Mouse (Mus musculus): Measurements from ENCODE around the gene Camk1. TPM values are rescaled to one million over a fixed set of nuclear protein-coding genes. Genes with fewer than 3 reads are reported as not detected.

The Camk1 gene
- total and polyA plus RNA-seq, 3 experiments, result 63.0 to 74.8 (median 68.2) TPM

DNA sequence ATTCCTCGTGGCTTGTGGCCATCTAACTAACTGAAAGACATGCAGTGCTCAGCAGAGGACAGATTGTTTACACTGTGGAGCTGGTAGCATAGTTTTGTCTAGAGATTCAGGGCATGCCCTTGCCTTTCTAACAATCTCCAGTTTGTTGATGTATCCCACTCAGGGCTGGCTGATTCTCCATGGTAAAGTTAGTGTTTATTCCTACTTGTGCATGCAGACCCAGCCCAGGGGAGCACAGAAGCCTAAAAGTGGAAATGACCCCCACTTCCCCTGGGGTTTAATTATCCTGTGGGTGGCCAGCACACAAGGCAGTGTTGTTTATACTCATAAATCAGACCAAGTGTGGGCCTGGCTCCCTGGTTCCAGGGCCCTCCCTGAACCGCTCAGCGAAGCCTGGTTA is 42.2 kb upstream of the Camk1 start:
- H3K4me1 ChIP-seq (ENCODE audit: control insufficient read depth, insufficient read depth, low read length), result no peaks in the 10 kb centered on the region
- no peak overlapping the region for H3K27ac ChIP-seq
- peaks cover 3% of the 10 kb centered on the region; the same call in 1 of the 2 replicates for H3K36me3 ChIP-seq (ENCODE audit: control insufficient read depth, insufficient read depth, low read length)
- no peak overlapping the region for H3K4me3 ChIP-seq
- intact Hi-C loops (cut with DNase I), result no loop called here
- no peaks in the 10 kb centered on the region for H3K27me3 ChIP-seq (ENCODE audit: control insufficient read depth, insufficient read depth, low read length)
- H3K79me2 ChIP-seq (replicated peaks; ENCODE audit: control insufficient read depth, insufficient read depth, low read length), result no peaks in the 10 kb centered on the region
- no peak for TF ChIP-seq CTCF (IDR thresholded peaks at IDR 0.05)
- TF ChIP-seq POLR2A (IDR thresholded peaks at IDR 0.05; ENCODE audit: insufficient read depth, low read depth, low read length), result no peak
- TF ChIP-seq EP300 (IDR thresholded peaks at IDR 0.05; ENCODE audit: insufficient read depth, low read depth, low read length), result no peak
- DNase-seq, result no peak
- 74% methylated on average over 3 of the region's 3 CpGs for WGBS
- no peak overlapping the region for H3K9ac ChIP-seq (ENCODE audit: low read depth, low read length)

DNA sequence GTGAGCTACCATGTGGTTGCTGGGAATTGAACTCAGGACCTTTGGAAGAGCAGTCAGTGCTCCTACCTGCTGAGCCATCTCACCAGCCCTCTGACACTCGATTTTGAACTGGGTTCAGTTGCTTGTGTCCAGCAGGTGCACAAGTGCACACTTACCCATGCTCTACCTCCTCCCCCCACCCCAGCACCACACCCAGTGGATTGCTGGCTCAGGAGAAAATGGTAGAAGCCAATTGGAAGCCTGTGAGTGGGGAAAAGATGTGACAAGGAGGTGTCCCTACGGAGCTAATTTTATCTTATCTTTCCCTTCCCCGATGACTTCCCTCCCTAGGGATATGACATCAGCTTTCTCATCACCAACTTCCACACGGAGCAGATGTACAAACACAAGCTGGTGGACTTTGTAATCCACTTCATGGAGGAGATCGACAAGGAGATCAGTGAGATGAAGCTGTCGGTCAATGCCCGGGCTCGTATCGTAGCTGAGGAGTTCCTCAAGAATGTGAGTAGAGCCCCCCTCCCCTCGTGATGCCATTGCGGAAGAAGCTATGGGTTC is 41.5 kb upstream of the Camk1 start:
- H3K9ac ChIP-seq (ENCODE audit: low read depth, low read length), result no peak overlapping the region
- no peak overlapping the region for H3K4me3 ChIP-seq
- no peak for TF ChIP-seq POLR2A (IDR thresholded peaks at IDR 0.05; ENCODE audit: insufficient read depth, low read depth, low read length)
- TF ChIP-seq EP300 (IDR thresholded peaks at IDR 0.05; ENCODE audit: insufficient read depth, low read depth, low read length), result no peak
- TF ChIP-seq CTCF (IDR thresholded peaks at IDR 0.05), result no peak
- no peak for DNase-seq
- H3K36me3 ChIP-seq (ENCODE audit: control insufficient read depth, insufficient read depth, low read length), result peaks cover 3% of the 10 kb centered on the region; the same call in 1 of the 2 replicates
- 40% methylated on average over 11 of the region's 11 CpGs for WGBS
- H3K27me3 ChIP-seq (ENCODE audit: control insufficient read depth, insufficient read depth, low read length), result no peaks in the 10 kb centered on the region
- intact Hi-C loops (cut with DNase I), result no loop called here
- peaks cover under 1% of the 10 kb centered on the region; the same call in 1 of the 2 replicates for H3K4me1 ChIP-seq (ENCODE audit: control insufficient read depth, insufficient read depth, low read length)
- peaks cover 3% of the 10 kb centered on the region; the same call in 1 of the 2 replicates for H3K79me2 ChIP-seq (replicated peaks; ENCODE audit: control insufficient read depth, insufficient read depth, low read length)
- H3K27ac ChIP-seq, result no peak overlapping the region

DNA sequence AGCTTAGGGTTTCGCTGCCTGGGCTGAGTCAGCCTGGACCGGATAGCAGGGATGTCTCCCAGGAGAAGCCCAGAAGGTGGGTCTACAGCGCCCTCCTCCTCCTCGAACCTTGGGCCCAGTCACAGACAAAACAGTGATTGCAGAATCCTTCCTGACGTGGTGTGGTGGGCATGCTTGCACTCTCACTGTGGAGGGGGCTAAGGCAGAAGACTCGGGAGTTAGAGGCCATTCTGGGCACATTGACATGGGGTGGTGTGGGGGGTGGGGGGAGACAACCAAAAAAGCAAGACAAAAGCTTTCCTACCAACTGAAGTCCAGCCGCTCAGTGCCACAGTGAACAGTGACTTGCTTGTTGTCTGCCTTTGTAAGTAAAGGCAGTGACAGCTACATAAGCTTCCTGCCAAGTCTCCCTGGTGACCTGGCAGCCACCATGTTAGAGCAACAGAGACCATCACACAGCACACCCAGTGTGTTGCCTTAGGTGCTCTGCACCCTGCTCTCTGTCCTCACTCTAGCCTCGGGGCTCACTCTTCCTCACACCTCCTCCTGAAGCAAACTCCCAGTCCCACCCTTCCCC is 40.7 kb upstream of the Camk1 start:
- intact Hi-C loops (cut with DNase I), result no loop called here

DNA sequence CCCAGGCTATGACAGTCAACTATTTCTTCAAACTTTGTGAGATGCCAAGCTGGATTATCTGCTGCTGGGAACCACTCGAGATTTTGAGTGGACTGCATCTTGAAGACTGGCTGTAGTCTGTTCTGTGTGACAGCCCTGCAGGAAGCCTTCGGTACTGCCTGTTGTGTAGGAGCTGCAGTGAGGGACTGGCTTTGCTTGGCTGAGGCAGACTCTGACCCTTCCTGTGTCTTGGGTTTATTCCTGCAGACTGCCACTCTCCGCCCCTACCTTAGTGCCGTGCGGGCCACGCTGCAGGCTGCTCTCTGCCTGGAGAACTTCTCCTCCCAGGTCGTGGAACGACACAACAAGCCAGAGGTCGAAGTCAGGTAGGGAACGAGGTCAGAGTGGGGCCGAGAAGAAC is 36.7 kb upstream of the Camk1 start:
- Histone ChIP-seq H3K4me3 (no peak overlapping the region), H3K36me3 (ENCODE audit: control insufficient read depth, insufficient read depth, low read length) (peaks cover 3% of the 10 kb centered on the region; the same call in 1 of the 2 replicates), H3K27ac (no peak overlapping the region), H3K9ac (ENCODE audit: low read depth, low read length) (no peak overlapping the region), H3K4me1 (ENCODE audit: control insufficient read depth, insufficient read depth, low read length) (peaks cover 6% of the 10 kb centered on the region), H3K79me2 (replicated peaks; ENCODE audit: control insufficient read depth, insufficient read depth, low read length) (peaks cover 13% of the 10 kb centered on the region), H3K27me3 (ENCODE audit: control insufficient read depth, insufficient read depth, low read length) (no peaks in the 10 kb centered on the region)
- intact Hi-C loops (cut with DNase I), result no loop called here
- no peak for TF ChIP-seq EP300 (IDR thresholded peaks at IDR 0.05; ENCODE audit: insufficient read depth, low read depth, low read length)
- TF ChIP-seq POLR2A (IDR thresholded peaks at IDR 0.05; ENCODE audit: insufficient read depth, low read depth, low read length), result no peak
- TF ChIP-seq CTCF (IDR thresholded peaks at IDR 0.05), result 0 out of 2 replicates have a peak, but pooled peaks have one; percentile 13
- WGBS, result 87% methylated on average over 11 of the region's 11 CpGs
- no peak for DNase-seq

More for the DNA sequence above, 40.7 kb upstream of the Camk1 start:
- DNase-seq, result no peak
- Histone ChIP-seq H3K36me3 (ENCODE audit: control insufficient read depth, insufficient read depth, low read length) (peaks cover 3% of the 10 kb centered on the region; the same call in 1 of the 2 replicates), H3K4me1 (ENCODE audit: control insufficient read depth, insufficient read depth, low read length) (peaks cover 3% of the 10 kb centered on the region; the same call in 1 of the 2 replicates), H3K27ac (no peak overlapping the region), H3K79me2 (replicated peaks; ENCODE audit: control insufficient read depth, insufficient read depth, low read length) (peaks cover 6% of the 10 kb centered on the region; the same call in 1 of the 2 replicates), H3K4me3 (no peak overlapping the region), H3K9ac (ENCODE audit: low read depth, low read length) (no peak overlapping the region), H3K27me3 (ENCODE audit: control insufficient read depth, insufficient read depth, low read length) (no peaks in the 10 kb centered on the region)
- 87% methylated on average over 8 of the region's 8 CpGs for WGBS
- TF ChIP-seq EP300 (IDR thresholded peaks at IDR 0.05; ENCODE audit: insufficient read depth, low read depth, low read length) (no peak), CTCF (IDR thresholded peaks at IDR 0.05) (no peak), POLR2A (IDR thresholded peaks at IDR 0.05; ENCODE audit: insufficient read depth, low read depth, low read length) (no peak)

DNA sequence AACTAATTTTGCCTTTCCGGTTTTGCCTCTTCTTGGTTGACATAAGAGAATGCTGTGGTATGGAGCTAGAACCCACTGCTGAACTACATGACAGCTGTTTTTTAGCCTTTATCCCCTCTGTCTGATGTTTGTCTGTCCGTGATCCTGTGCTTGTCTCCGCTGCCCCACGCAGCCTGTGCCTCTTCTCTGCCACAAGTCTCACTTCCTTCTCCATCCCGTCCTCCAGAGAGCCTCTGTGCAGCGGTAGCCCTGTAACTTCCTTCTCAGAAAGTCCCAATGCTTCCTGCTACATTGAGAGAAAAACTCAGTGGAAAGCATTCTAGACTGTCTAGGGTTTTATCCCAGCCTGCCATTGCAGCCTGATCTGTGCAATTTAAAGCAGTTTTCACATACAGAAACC is 35.5 kb upstream of the Camk1 start:
- no peaks in the 10 kb centered on the region for H3K27me3 ChIP-seq (ENCODE audit: control insufficient read depth, insufficient read depth, low read length)
- H3K79me2 ChIP-seq (replicated peaks; ENCODE audit: control insufficient read depth, insufficient read depth, low read length), result peaks cover 13% of the 10 kb centered on the region
- H3K4me3 ChIP-seq, result peak overlapping the region; percentile 79
- peaks cover 6% of the 10 kb centered on the region for H3K4me1 ChIP-seq (ENCODE audit: control insufficient read depth, insufficient read depth, low read length)
- H3K36me3 ChIP-seq (ENCODE audit: control insufficient read depth, insufficient read depth, low read length), result no peaks in the 10 kb centered on the region
- no peak for TF ChIP-seq EP300 (IDR thresholded peaks at IDR 0.05; ENCODE audit: insufficient read depth, low read depth, low read length)
- no peak for TF ChIP-seq POLR2A (IDR thresholded peaks at IDR 0.05; ENCODE audit: insufficient read depth, low read depth, low read length)
- no peak for TF ChIP-seq CTCF (IDR thresholded peaks at IDR 0.05)
- intact Hi-C loops (cut with DNase I), result loop anchor here (2.0 kb wide), 2 partner anchors 40 to 72 kb away; partner anchors contain the start of genes Brpf1 and Rpusd3
- H3K9ac ChIP-seq (ENCODE audit: low read depth, low read length), result 0 out of 2 replicates have a peak overlapping the region, but pooled peaks have one; percentile 16
- H3K27ac ChIP-seq, result no peak overlapping the region
- peak in 1 of 2 experiments; percentile 27 for DNase-seq
- 38% methylated on average over 6 of the region's 6 CpGs for WGBS
